Mouse (Mus musculus) embryonic facial prominence, embryonic 15.5 days (tissue): Measurements from ENCODE around the gene Ccdc151. TPM values are rescaled to one million over a fixed set of nuclear protein-coding genes. Genes with fewer than 3 reads are reported as not detected.

Source experiments
- polyA plus RNA-seq: library from polyadenylated mRNA; unstranded; fragments of >200 nt; fragmentation: Nextera tagmentation; extraction: Ambion mirVana; gene quantifications from 2 replicates; pipeline ENCODE4 v1.2.1, GENCODE M21; 2015

The Ccdc151 gene
- polyA plus RNA-seq, 1 experiment from 2014 or later, result 11.3 TPM

Other genes starting within 250 kb of the Ccdc151 start
- gene Spc24, start 242.3 kb downstream of the Ccdc151 start, polyA plus RNA-seq, result 80.1 and 83.4 TPM in 2 replicates
- gene Kank2, start 203.9 kb downstream of the Ccdc151 start, polyA plus RNA-seq, result 25.2 and 26.2 TPM in 2 replicates
- gene Angptl8, start 167.1 kb downstream of the Ccdc151 start, polyA plus RNA-seq, result 0.84 and 1.2 TPM in 2 replicates
- 34.5 and 37.7 TPM in 2 replicates for gene Dock6, start 150.0 kb downstream of the Ccdc151 start, polyA plus RNA-seq
- gene Rab3d, start 84.4 kb downstream of the Ccdc151 start, polyA plus RNA-seq, result 39.4 and 43.4 TPM in 2 replicates
- 4.3 and 5.5 TPM in 2 replicates for gene Ccdc159, start 75.2 kb downstream of the Ccdc151 start, polyA plus RNA-seq
- 56.2 and 58.0 TPM in 2 replicates for gene Tmem205, start 75.1 kb downstream of the Ccdc151 start, polyA plus RNA-seq
- gene Plppr2, start 65.6 kb downstream of the Ccdc151 start, polyA plus RNA-seq, result 13.6 and 15.5 TPM in 2 replicates
- 5.8 and 6.5 TPM in 2 replicates for gene Swsap1, start 46.9 kb downstream of the Ccdc151 start, polyA plus RNA-seq
- gene Epor, start 39.1 kb downstream of the Ccdc151 start, polyA plus RNA-seq, result 4.4 and 5.3 TPM in 2 replicates
- gene Rgl3, start 13.2 kb downstream of the Ccdc151 start, polyA plus RNA-seq, result 1.4 and 1.8 TPM in 2 replicates
- 116 and 118 TPM in 2 replicates for gene Prkcsh, start 172 bp upstream of the Ccdc151 start, polyA plus RNA-seq
- 3.0 and 4.4 TPM in 2 replicates for gene Elavl3, start 49.4 kb upstream of the Ccdc151 start, polyA plus RNA-seq
- not detected in 2 replicates for gene Gm49318, start 68.6 kb upstream of the Ccdc151 start, polyA plus RNA-seq
- 12.5 and 12.6 TPM in 2 replicates for gene Zfp653, start 68.7 kb upstream of the Ccdc151 start, polyA plus RNA-seq
- gene Ecsit, start 82.8 kb upstream of the Ccdc151 start, polyA plus RNA-seq, result 37.3 and 41.8 TPM in 2 replicates
- gene Cnn1, start 96.6 kb upstream of the Ccdc151 start, polyA plus RNA-seq, result 4.3 and 7.0 TPM in 2 replicates
- 202 and 226 TPM in 2 replicates for gene Elof1, start 114.5 kb upstream of the Ccdc151 start, polyA plus RNA-seq
- 38.1 and 44.7 TPM in 2 replicates for gene Acp5, start 133.1 kb upstream of the Ccdc151 start, polyA plus RNA-seq
- gene Pigyl, start 154.2 kb upstream of the Ccdc151 start, polyA plus RNA-seq, result 74.6 and 75.6 TPM in 2 replicates
- gene Zfp872, start 185.5 kb upstream of the Ccdc151 start, polyA plus RNA-seq, result 0.17 and 0.19 TPM in 2 replicates
- gene Zfp809, start 223.1 kb upstream of the Ccdc151 start, polyA plus RNA-seq, result 14.7 and 18.4 TPM in 2 replicates